Mouse (Mus musculus) hindbrain, embryonic 15.5 days (tissue): ENCODE results near the gene Mrpl14. TPM values are rescaled to one million over a fixed set of nuclear protein-coding genes. Genes with fewer than 3 reads are reported as not detected.

Source experiments
- ATAC-seq: fragments of 200-750 bp; cut with Nextera tagmentation; 2 replicates; pipeline ENCODE4 v1.8.0; 2017; ENCODE audit warnings: low read depth, moderate number of reproducible peaks, moderate TSS enrichment; ENCODE audit not compliant: low FRiP score
- H3K27ac ChIP-seq: fragments of 300-500 bp; sonication (generic); replicated peaks from 2 replicates; pipeline ENCODE4 v1.5.1; 2015; ENCODE audit warnings: mild to moderate bottlenecking, inconsistent platforms
- H3K27me3 ChIP-seq: fragments of 300-500 bp; sonication (generic); 2 replicates; pipeline ENCODE4 v1.6.1; 2015; ENCODE audit warnings: control low read depth, inconsistent platforms
- H3K36me3 ChIP-seq: fragments of 300-500 bp; sonication (generic); 2 replicates; pipeline ENCODE4 v1.6.1; 2015; ENCODE audit warnings: control low read depth, inconsistent platforms
- H3K4me1 ChIP-seq: fragments of 300-500 bp; sonication (generic); replicated peaks from 2 replicates; pipeline ENCODE4 v1.6.1; 2015; ENCODE audit warnings: control low read depth, inconsistent platforms
- H3K4me2 ChIP-seq: fragments of 300-500 bp; sonication (generic); 2 replicates; pipeline ENCODE4 v1.6.1; 2015; ENCODE audit warnings: moderate library complexity, mild to moderate bottlenecking, inconsistent platforms
- H3K4me3 ChIP-seq: fragments of 300-500 bp; sonication (generic); 2 replicates; pipeline ENCODE4 v1.5.1; 2015; ENCODE audit warnings: mild to moderate bottlenecking, inconsistent platforms
- H3K9ac ChIP-seq: fragments of 300-500 bp; sonication (generic); 2 replicates; pipeline ENCODE4 v1.6.1; 2015; ENCODE audit warnings: inconsistent platforms
- H3K9me3 ChIP-seq: fragments of 300-500 bp; sonication (generic); 2 replicates; pipeline ENCODE4 v1.6.1; 2016; ENCODE audit warnings: control low read depth, inconsistent platforms
- WGBS: fragments of 180-500 bp; shearing (Covaris S2); methylation state at CpG from one replicate; pipeline ENCODE4 v1.1.7; 2015; 5-methylcytosine and 5-hydroxymethylcytosine counted together
- polyA plus RNA-seq: library from polyadenylated mRNA; unstranded; fragments of >200 nt; fragmentation: Nextera tagmentation; extraction: Ambion mirVana; gene quantifications from 2 replicates; pipeline ENCODE4 v1.2.1, GENCODE M21; 2015

Gene Mrpl14
- 120 and 129 TPM in 2 replicates for polyA plus RNA-seq

DNA sequence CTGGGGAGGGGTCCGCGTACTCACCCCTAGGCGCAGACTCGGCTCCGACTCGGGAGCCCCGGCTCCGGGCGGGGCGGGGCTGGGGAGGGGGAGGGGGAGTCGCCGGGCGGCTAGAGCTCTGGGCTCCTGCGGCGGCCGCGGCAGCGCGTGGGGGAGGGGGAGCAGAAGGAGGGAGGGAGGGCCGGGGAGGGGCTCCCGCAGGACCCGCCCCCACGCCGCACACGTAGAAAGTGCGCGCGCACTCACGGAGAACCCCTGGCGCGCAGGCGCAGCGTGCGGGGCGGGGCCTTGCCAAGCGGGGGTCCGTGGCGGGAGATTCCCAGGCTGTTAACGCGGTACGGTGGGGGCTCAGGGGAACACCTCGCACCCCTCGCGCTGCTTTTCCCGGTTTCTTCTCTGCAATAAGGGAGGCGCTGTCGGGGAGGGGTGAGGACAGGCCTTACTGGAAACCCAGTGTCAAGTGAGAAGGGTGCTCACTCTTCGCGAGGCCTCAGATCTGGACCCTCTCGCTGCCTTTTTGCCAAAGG is at the start of gene Mrpl14:
TSS of gene Mrpl14 (plus strand) at position 230 of the 527 bp plus-strand sequence.
- Histone ChIP-seq H3K4me2 (peak within 1 kb of the TSS; percentile 77), H3K27ac (peak within 1 kb of the TSS; percentile 93), H3K9me3 (no peaks in the 10 kb centered on the region), H3K9ac (peak within 1 kb of the TSS; percentile 88), H3K36me3 (no peaks in the 10 kb centered on the region), H3K4me3 (peak within 1 kb of the TSS; percentile 84), H3K4me1 (peaks cover 30% of the 10 kb centered on the region), H3K27me3 (no peaks in the 10 kb centered on the region)
- peak; percentile 88 for ATAC-seq
- WGBS = under 1% methylated on average over 39 of the region's 50 CpGs

DNA sequence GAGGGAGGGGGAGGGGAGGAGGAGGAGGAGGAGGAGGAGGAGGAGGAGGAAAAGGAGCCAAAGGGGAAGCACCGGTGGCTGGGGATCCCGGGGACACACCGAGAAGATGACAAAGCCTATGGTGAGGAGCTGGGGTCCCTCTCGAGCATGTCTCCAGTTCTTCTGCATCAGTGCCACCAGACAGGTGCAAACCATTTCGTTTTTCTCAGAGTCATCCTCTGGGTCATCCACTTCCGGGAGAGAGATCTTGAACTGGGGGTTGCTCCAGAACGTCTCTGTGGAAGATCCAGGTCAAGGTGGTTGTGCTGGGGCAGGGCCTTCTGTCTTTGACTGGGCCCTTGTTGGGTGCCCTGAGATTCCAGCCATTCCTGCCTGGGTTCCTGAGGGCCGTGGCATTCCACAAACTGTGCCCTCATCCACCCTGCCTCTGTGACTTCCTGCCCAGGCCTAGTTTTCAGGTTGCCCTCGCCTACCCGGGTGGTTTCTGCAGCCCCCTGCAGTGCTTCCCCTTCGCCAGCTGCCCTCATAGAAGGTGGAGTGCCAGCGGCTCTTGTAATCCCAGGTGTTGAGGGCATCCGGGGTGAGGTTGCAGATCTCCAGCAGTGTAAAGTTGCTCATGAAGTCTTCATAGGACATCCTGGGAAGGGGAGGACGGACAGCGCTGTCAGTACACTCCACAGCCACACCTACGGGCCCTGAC is 47.4 kb upstream of the Mrpl14 start:
- Histone ChIP-seq H3K9ac (no peak overlapping the region), H3K27ac (no peak overlapping the region), H3K9me3 (no peaks in the 10 kb centered on the region), H3K4me1 (no peaks in the 10 kb centered on the region), H3K4me2 (no peak overlapping the region), H3K27me3 (no peaks in the 10 kb centered on the region), H3K4me3 (no peak overlapping the region), H3K36me3 (no peaks in the 10 kb centered on the region)
- WGBS = 77% methylated on average over 16 of the region's 16 CpGs
- no peak for ATAC-seq

DNA sequence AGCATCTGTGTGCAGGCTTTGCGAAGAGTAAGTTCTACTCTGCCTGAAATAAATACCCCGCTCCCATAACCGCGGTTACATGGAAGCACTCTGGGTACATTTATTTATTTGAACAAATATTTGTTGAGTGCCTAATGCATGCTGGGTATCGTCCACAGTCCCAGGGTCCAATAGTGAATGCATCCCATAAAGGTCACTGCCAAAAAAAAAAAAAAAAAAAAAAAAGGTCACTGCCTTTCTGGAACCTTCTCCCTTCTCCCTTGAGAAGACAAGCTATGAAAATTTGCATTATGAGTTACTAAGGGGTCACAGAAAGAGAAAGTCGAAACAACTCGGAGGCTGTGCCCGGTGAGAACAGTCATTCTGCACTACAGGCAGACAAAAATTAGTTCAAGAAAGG is 44.1 kb upstream of the Mrpl14 start:
- Histone ChIP-seq H3K4me1 (no peaks in the 10 kb centered on the region), H3K27ac (no peak overlapping the region), H3K36me3 (no peaks in the 10 kb centered on the region), H3K9me3 (no peaks in the 10 kb centered on the region), H3K27me3 (no peaks in the 10 kb centered on the region), H3K4me2 (no peak overlapping the region), H3K4me3 (no peak overlapping the region), H3K9ac (no peak overlapping the region)
- no peak for ATAC-seq
- WGBS = 92% methylated on average over 8 of the region's 8 CpGs

DNA sequence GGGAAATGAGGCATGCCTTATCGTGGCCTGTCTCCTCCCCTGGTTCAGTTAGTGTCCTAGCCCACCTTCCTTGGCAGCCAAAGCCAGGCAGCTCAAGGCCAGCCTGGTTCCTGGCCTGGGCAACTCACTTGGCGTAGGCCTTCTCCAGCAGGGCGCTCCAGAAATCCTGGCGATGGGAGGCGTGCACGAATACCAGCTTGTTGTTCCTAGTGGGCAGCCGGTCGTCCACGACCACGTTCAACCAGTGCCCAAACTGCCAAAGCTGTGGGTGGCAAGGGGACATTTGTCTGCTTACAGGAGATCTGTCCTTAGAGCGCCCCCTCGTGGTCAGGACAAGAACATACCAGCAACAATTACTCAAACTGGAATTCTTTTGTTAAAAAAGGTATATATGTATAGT is 43.4 kb upstream of the Mrpl14 start:
- ATAC-seq = no peak
- WGBS = 22% methylated on average over 12 of the region's 12 CpGs

DNA sequence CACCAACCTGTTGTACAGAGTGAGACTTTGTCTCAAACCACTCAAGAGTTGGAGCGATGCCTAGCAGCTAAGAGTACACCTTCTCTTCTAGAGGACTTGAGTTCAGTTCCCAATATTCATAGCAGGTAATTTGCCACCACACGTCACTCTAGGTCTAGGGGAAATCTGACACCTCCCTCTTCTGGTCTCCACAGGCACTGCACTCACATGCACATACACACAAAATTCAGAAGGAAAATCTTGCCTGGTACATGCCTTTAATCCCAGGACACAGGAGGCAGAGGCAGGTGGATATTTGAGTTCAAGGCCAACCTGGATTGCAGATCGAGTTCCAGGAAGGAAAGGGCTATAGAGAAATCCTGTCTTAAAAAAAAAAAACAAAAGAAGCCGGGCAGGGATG is 41.9 kb upstream of the Mrpl14 start:
- H3K9me3 ChIP-seq = no peaks in the 10 kb centered on the region
- H3K4me3 ChIP-seq = no peak overlapping the region
- no peak for ATAC-seq
- H3K27ac ChIP-seq = no peak overlapping the region
- H3K36me3 ChIP-seq = no peaks in the 10 kb centered on the region
- no peaks in the 10 kb centered on the region for H3K4me1 ChIP-seq
- H3K9ac ChIP-seq = no peak overlapping the region
- no peaks in the 10 kb centered on the region for H3K27me3 ChIP-seq
- no peak overlapping the region for H3K4me2 ChIP-seq
- WGBS = 92% methylated on average over 4 of the region's 4 CpGs

More for the DNA sequence above, 43.4 kb upstream of the Mrpl14 start:
- Histone ChIP-seq H3K9ac (no peak overlapping the region), H3K27ac (no peak overlapping the region), H3K4me3 (no peak overlapping the region), H3K27me3 (no peaks in the 10 kb centered on the region), H3K4me2 (0 out of 2 replicates have a peak overlapping the region, but pooled peaks have one; percentile 22), H3K36me3 (no peaks in the 10 kb centered on the region), H3K9me3 (no peaks in the 10 kb centered on the region), H3K4me1 (no peaks in the 10 kb centered on the region)

DNA sequence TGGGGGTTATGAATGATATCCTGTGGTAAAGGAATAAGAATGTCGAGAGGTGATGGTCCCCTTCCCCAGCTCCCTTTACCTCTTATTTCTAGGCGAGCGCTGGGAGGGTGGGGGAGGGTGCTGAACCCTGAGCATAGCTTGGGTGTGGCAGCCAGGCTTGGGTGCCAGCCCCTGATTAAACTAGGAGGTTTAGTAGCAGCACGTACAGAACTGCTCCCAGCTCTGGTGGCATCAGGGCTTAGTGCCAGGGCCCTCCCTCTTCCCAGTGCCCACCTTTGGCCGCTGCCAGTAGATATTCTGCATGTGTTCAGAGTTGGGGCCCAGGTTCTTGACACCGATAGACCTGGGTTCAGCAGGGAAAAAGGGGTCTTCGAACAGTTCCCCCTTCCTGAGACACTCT is 32.9 kb upstream of the Mrpl14 start:
- Histone ChIP-seq H3K4me1 (no peaks in the 10 kb centered on the region), H3K9me3 (no peaks in the 10 kb centered on the region), H3K27me3 (no peaks in the 10 kb centered on the region), H3K4me2 (no peak overlapping the region), H3K36me3 (no peaks in the 10 kb centered on the region), H3K27ac (no peak overlapping the region), H3K9ac (no peak overlapping the region), H3K4me3 (no peak overlapping the region)
- ATAC-seq = no peak
- WGBS = 74% methylated on average over 7 of the region's 7 CpGs

DNA sequence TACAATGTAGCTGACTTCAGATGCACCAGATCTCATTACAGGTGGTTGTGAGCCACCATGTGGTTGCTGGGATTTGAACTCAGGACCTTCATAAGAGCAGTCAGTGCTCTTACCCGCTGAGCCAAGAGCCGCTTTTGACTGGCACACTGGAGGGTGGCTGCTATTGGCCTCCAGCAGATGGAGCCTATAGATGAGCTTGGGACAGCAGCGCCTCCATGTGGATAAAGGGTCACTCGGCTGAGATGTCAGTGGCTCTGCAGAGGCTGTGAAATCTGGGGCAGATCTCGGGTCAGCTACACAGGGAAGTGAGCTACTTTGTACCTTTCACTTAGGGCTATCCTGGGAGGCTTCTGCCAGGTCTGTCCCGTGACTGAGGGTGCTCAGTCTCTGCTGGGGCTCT is 30.3 kb upstream of the Mrpl14 start:
- no peak overlapping the region for H3K4me3 ChIP-seq
- 23% methylated on average over 6 of the region's 6 CpGs for WGBS
- H3K9ac ChIP-seq = no peak overlapping the region
- ATAC-seq = no peak
- no peaks in the 10 kb centered on the region for H3K27me3 ChIP-seq
- no peaks in the 10 kb centered on the region for H3K36me3 ChIP-seq
- no peak overlapping the region for H3K4me2 ChIP-seq
- no peak overlapping the region for H3K27ac ChIP-seq
- H3K4me1 ChIP-seq = no peaks in the 10 kb centered on the region
- H3K9me3 ChIP-seq = no peaks in the 10 kb centered on the region

DNA sequence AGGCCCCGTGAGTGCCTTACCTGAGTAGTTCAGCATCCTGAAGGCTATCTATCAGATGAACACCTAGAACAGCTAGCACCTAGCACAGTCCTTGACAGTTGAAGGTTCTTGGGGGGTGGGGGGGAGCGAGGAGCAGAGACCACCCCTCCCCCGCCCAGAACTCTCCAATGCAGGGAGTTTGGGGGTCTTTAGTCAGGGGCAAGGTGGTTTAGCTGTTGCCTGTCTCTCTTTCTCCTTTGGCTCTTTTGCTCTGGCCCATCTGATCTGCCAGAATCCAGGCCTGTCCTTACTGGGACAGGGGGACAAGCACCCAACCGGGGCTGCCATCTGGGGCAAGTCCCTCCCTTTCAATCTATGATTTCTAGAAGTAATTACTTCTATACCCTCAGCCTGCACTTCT is 26.9 kb upstream of the Mrpl14 start, which contains the start of gene Capn11:
TSS of gene Capn11 (minus strand) at position 101 of the 400 bp plus-strand sequence.
- no peak within 1 kb of the TSS for H3K9ac ChIP-seq
- WGBS = 87% methylated on average over 4 of the region's 4 CpGs
- no peaks in the 10 kb centered on the region for H3K9me3 ChIP-seq

DNA sequence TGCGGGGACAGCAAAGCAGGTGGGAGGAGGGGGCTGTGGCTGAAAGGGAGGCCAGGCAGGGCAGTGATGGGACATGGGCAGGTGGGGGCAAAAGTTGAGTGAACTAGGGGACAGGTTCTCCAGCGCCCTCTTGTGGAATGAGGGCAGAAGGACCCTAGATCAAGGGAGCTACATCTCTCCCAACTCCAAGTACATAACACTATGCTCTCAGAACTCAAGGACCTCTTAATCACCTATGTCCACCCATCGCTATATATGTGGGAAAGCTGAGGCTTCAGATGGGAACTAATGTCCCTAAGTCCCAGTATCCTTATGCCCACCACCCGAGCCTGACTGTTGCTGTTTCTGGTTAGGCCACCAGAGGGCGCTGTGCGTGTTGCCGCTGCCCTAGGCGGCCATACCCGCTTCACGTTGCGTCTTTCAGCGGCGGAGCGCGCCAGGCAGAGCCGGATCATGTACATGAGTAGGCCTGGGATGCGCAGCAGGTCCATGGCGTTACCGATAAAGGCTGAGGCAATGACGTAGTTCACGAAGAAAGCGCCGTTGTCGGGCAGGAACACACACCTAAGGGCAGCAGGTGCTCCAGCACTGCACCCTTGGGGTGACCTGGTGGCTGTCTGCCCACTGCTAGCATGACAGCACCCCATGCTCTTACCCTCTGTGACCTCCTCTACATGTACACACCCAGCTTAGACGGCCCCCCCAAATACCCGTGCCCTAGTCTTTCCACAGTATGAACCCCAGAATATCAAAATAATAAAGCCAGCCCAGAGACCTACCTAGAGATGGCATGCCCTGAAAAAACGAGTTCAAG is 22.8 kb upstream of the Mrpl14 start:
- H3K9me3 ChIP-seq = no peaks in the 10 kb centered on the region
- no peak overlapping the region for H3K4me3 ChIP-seq
- H3K4me1 ChIP-seq = peaks cover 4% of the 10 kb centered on the region
- 27% methylated on average over 27 of the region's 27 CpGs for WGBS
- H3K36me3 ChIP-seq = peaks cover 46% of the 10 kb centered on the region
- H3K4me2 ChIP-seq = 0 out of 2 replicates have a peak overlapping the region, but pooled peaks have one; percentile 20
- H3K27ac ChIP-seq = no peak overlapping the region
- no peak overlapping the region for H3K9ac ChIP-seq
- peak; percentile 71 for ATAC-seq
- H3K27me3 ChIP-seq = no peaks in the 10 kb centered on the region

More for the DNA sequence above, 26.9 kb upstream of the Mrpl14 start, which contains the start of gene Capn11:
- ATAC-seq = no peak
- Histone ChIP-seq H3K4me2 (no peak within 1 kb of the TSS), H3K27ac (no peak within 1 kb of the TSS), H3K4me3 (no peak within 1 kb of the TSS), H3K4me1 (peaks cover 4% of the 10 kb centered on the region), H3K27me3 (no peaks in the 10 kb centered on the region), H3K36me3 (peaks cover 13% of the 10 kb centered on the region; the same call in 1 of the 2 replicates)

DNA sequence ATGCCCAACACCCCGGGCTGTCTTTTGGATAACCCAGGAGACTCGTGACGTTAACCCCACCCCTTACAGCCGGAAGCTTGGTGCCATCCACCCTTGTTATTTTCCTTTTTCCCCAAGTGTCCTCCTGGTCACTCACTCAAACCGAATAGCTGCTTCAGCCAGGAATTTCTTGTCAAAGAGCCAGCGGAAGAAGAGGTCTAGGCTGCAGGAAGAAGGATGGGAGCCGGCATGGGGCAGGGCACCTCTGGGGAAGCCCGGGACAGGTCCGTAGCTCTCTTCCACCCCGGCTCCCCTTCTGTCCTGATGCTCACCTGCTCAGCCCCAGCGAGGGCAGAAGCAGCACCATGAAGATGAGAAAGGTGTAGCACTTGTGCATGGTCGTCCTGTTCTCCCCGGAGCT is 21.5 kb upstream of the Mrpl14 start:
- Histone ChIP-seq H3K9ac (no peak overlapping the region), H3K4me2 (no peak overlapping the region), H3K9me3 (no peaks in the 10 kb centered on the region), H3K4me1 (peaks cover 4% of the 10 kb centered on the region), H3K4me3 (no peak overlapping the region), H3K27ac (no peak overlapping the region), H3K27me3 (no peaks in the 10 kb centered on the region), H3K36me3 (peaks cover 55% of the 10 kb centered on the region)
- no peak for ATAC-seq
- 86% methylated on average over 13 of the region's 13 CpGs for WGBS

DNA sequence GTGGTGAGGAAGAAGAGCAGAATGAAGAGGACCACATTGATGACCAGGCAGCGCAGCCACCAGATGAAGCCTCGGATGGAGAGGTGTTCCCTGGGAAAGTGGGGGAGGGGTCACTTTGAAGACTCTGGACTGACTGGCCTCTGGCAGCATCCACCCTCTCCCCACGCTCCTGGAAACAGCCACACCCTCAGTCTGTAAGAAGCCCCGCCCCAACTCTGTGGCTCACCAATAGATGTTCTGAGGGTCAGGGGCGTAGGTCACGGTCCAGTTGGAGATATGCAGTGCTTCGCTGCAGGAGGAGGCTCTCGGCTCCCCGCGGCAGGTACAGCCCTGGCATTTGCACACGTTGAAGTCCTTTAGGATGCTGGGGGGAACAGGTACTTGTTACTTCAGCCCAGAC is 20.0 kb upstream of the Mrpl14 start:
- no peak for ATAC-seq
- no peak overlapping the region for H3K4me3 ChIP-seq
- WGBS = 78% methylated on average over 11 of the region's 11 CpGs
- H3K4me1 ChIP-seq = peaks cover 4% of the 10 kb centered on the region
- no peak overlapping the region for H3K9ac ChIP-seq
- H3K9me3 ChIP-seq = no peaks in the 10 kb centered on the region
- H3K27me3 ChIP-seq = no peaks in the 10 kb centered on the region
- H3K36me3 ChIP-seq = peaks cover 69% of the 10 kb centered on the region
- no peak overlapping the region for H3K27ac ChIP-seq
- no peak overlapping the region for H3K4me2 ChIP-seq

DNA sequence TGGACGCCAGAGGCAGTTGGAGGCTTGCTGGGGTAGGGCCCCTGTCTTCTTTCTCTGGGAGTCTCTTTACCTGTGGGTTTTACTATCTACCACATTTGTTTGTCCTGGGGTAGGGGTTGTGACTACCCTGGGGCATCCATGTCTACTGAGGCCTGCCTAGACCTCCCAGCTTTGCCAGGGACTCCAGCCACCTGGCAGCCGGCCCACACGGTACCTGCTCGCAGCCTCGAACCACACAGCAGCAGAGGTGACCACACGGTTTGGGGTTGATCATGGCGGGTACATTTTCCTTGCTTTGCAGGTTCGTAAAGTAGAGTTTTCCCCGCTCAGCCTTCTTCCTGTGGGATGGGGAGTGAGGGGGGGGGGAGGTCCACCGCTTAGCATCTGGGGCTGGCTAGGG is 18.6 kb upstream of the Mrpl14 start:
- ATAC-seq = no peak
- Histone ChIP-seq H3K27me3 (no peaks in the 10 kb centered on the region), H3K4me2 (no peak overlapping the region), H3K4me3 (no peak overlapping the region), H3K9me3 (no peaks in the 10 kb centered on the region), H3K9ac (no peak overlapping the region), H3K4me1 (peaks cover 4% of the 10 kb centered on the region), H3K36me3 (peaks cover 76% of the 10 kb centered on the region), H3K27ac (no peak overlapping the region)
- 85% methylated on average over 10 of the region's 10 CpGs for WGBS
